Mouse (Mus musculus) small intestine, adult 2 months (tissue): ENCODE data around the gene Rrh. TPM values are rescaled to one million over a fixed set of nuclear protein-coding genes. Genes with fewer than 3 reads are reported as not detected.
"Not testable (repeated sequence)": the region's sequence is repeated elsewhere in the genome, so short reads cannot be mapped to it uniquely, and the experiment has no call there.

ENCODE experiments used
- H3K27ac ChIP-seq: fragments of 200-500 bp; 2 replicates; pipeline ENCODE4 v1.5.1; 2012; ENCODE audit warnings: low read depth, low read length, control low read depth, inconsistent platforms; ENCODE audit not compliant: insufficient read depth
- H3K27me3 ChIP-seq: fragments of 200-500 bp; 2 replicates; pipeline ENCODE4 v1.6.1; 2012; ENCODE audit warnings: mild to moderate bottlenecking, moderate library complexity, low read length, inconsistent platforms; ENCODE audit not compliant: control insufficient read depth, insufficient read depth
- H3K36me3 ChIP-seq: fragments of 200-500 bp; 2 replicates; pipeline ENCODE4 v1.6.1; 2012; ENCODE audit warnings: mild to moderate bottlenecking, low read length, control low read depth, inconsistent platforms; ENCODE audit not compliant: control insufficient read depth, insufficient read depth
- H3K4me1 ChIP-seq: fragments of 200-500 bp; 2 replicates; pipeline ENCODE4 v1.6.1; 2012; ENCODE audit warnings: low read length, inconsistent platforms, mixed read lengths; ENCODE audit not compliant: control insufficient read depth, insufficient read depth, insufficient read length
- H3K4me3 ChIP-seq: fragments of 200-500 bp; 2 replicates; pipeline ENCODE4 v1.5.1; 2012; ENCODE audit warnings: low read depth, mild to moderate bottlenecking, control low read depth, inconsistent platforms, low read length, moderate library complexity
- CTCF ChIP-seq: fragments of 200-500 bp; IDR thresholded peaks from 2 replicates; pipeline ENCODE4 v1.5.1; 2012; ENCODE audit warnings: low read depth, mild to moderate bottlenecking, control low read depth, inconsistent platforms, low read length, moderate library complexity, mixed read lengths; ENCODE audit not compliant: insufficient replicate concordance, insufficient read length; ENCODE audit errors: extremely low read depth
- POLR2A ChIP-seq: fragments of 200-500 bp; IDR thresholded peaks from 2 replicates; pipeline ENCODE4 v1.6.1; 2012; ENCODE audit warnings: low read depth, mild to moderate bottlenecking, control low read depth, inconsistent platforms, low read length, moderate library complexity
- WGBS: fragments of 180-500 bp; shearing (Covaris S2); methylation state at CpG from one replicate; pipeline ENCODE4 v1.1.7; 2018; 5-methylcytosine and 5-hydroxymethylcytosine counted together
- polyA plus RNA-seq: library from polyadenylated mRNA; depleted of rRNA; stranded (reverse); fragments of >200 nt; gene quantifications from 2 replicates; pipeline ENCODE4 v1.2.3, GENCODE M21; 2012; rRNA removed

Rrh gene
- polyA plus RNA-seq, 1 experiment = not detected

DNA sequence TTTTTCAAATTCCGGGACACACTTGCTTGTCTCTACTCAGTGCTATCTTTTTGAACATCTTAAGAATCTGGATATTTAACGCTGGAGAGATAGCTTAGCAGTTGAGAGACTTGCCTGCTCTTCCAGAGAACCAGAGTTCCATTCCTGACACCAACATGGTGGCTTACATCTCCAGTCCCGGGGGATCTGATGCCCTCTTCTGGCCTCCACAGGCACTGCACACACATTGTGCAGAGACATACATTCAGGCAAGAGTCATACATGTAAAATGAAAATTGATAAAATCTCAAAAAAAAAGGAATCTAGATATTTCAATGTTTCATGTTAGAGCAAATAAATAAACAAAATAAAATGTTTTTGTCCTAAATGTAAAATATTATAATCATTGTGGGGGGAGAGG is 39.6 kb downstream of the Rrh start:
- H3K27ac ChIP-seq = no peak overlapping the region
- 87% methylated on average over 3 of the region's 3 CpGs for WGBS
- no peak overlapping the region for H3K4me3 ChIP-seq
- H3K4me1 ChIP-seq = no peaks in the 10 kb centered on the region
- no peak for TF ChIP-seq POLR2A
- TF ChIP-seq CTCF = no peak
- H3K36me3 ChIP-seq = no peaks in the 10 kb centered on the region
- no peaks in the 10 kb centered on the region for H3K27me3 ChIP-seq

DNA sequence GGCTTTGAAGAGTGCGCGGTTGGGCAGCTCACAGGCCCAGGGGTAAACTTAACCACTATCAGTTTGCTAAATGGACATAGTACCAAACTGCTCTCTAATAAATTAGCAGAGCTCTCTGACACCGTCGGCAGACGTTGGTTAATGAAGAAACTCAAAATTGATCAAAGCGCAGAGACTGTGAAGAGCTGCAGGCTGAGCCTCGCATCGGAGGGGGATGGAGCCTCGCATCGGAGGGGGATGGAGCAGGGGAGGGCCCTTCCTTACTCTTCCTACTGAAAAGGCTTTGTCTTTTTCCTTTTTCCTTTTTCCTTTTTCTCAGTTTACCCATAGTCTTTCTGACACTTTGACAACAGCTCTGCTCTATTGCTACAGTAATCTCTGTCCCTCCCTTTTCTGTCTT is 41.0 kb downstream of the Rrh start:
- H3K4me1 ChIP-seq = no peaks in the 10 kb centered on the region
- H3K36me3 ChIP-seq = no peaks in the 10 kb centered on the region
- WGBS = 61% methylated on average over 10 of the region's 10 CpGs
- TF ChIP-seq CTCF (no peak), POLR2A (no peak)
- no peak overlapping the region for H3K27ac ChIP-seq
- H3K4me3 ChIP-seq = no peak overlapping the region
- no peaks in the 10 kb centered on the region for H3K27me3 ChIP-seq

DNA sequence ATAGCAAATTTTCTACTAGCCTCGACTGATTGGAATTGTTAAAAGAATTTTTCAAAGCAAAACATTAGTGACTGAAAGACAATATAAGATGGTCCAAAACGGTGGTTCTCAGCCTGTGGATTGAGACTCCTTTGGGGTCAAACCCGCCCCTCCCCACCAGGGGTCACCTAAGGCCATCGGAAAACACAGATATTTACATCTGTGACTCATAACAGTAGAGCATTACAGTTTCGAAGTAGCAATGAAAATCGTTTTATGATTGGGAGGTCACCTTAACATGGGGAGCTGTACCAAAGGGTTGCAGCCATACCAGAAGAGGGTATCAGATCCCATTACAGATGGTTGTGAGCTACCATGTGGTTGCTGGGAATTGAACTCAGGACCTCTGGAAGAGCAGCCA is 51.2 kb downstream of the Rrh start:
- TF ChIP-seq POLR2A (no peak), CTCF (no peak)
- Histone ChIP-seq H3K27ac (no peak overlapping the region), H3K4me3 (no peak overlapping the region), H3K36me3 (no peaks in the 10 kb centered on the region), H3K4me1 (no peaks in the 10 kb centered on the region), H3K27me3 (no peaks in the 10 kb centered on the region; the same call in 1 of the 2 replicates)
- 68% methylated on average over 6 of the region's 6 CpGs for WGBS

DNA sequence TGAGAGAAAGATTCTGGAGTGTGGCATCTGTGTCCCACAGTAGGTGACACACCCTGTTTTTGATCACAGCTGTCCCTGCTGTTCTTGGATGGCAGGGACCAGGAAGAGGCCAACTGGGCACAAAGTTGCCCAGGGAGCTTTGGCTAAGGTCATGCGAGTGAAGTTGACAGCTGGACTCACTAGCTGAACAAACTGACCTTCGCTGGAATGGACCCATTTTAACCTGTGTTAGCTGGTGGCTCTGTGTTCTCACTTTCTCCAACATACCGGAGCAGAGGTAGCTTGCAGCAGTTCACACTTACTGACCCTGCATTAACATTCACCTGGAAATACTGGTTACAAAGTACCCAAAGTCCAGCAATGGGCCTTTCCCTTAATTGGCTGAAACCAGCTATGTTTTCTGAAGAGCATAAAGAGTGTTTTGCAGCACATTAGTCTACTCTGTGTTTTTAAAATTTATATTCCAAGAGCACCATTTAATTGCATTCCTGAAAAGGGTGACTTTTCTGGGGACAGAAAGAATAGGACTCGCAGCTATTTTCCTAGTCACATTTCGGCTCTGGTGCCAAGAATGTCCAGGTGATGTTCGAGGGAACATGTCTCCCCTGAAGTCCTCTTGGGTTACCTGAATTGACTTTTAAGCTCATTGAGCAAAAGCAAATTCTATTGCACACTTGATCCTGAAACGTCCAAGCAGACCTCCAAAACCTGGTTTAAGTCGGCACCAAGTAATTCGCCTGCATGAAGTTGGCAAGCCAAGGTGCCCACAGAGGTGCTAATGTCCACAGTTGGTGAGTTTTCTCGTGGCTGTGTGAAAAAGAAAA is 55.2 kb downstream of the Rrh start:
- 83% methylated on average over 10 of the region's 10 CpGs for WGBS
- Histone ChIP-seq H3K4me1 (no peaks in the 10 kb centered on the region), H3K36me3 (no peaks in the 10 kb centered on the region), H3K4me3 (no peak overlapping the region), H3K27ac (no peak overlapping the region), H3K27me3 (no peaks in the 10 kb centered on the region; the same call in 1 of the 2 replicates)
- TF ChIP-seq POLR2A (no peak), CTCF (no peak)

DNA sequence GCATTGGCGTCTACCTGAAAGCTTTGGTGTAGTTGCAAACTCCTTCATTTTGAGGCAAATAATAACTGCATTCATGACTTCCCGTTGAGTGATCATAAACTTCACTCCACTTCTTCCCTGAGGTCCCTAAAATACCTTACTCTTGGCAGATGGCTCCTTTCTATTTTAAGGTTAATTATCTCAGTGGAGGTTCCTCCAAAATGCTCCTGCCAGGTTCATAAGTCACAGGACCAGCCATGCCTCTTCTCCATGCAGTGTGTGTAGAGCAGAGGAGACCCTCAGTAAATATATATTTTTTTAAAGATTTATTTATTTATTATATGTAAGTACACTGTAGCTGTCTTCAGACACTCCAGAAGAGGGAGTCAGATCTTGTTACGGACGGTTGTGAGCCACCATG is 56.3 kb downstream of the Rrh start:
- Histone ChIP-seq H3K36me3 (no peaks in the 10 kb centered on the region), H3K27ac (no peak overlapping the region), H3K4me1 (no peaks in the 10 kb centered on the region), H3K4me3 (no peak overlapping the region), H3K27me3 (no peaks in the 10 kb centered on the region; the same call in 1 of the 2 replicates)
- 78% methylated on average over 4 of the region's 4 CpGs for WGBS
- TF ChIP-seq CTCF (no peak), POLR2A (no peak)

DNA sequence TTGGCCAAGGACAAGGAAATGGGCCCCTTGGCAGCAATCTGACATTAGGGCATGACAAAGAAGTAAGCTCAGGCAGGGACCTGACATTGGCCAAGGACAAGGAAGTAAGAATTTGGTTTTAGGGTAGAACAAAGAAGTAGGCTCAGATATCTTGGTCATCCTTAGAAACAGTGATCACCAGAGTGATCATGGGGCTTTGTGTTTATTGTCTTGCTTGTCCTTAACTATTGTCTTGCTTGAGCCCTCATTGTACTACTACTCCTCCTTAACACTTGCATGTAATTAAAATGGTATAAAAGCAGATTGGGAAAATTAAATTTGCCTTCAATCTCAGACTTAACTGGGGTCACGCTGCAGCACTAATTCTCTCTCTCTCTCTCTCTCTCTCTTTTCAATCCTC is 64.8 kb downstream of the Rrh start:
- not testable (repeated sequence) for H3K36me3 ChIP-seq, H3K27me3 ChIP-seq, H3K4me1 ChIP-seq, H3K4me3 ChIP-seq, H3K27ac ChIP-seq
- WGBS = 96% methylated on average over 1 of the region's 1 CpGs

DNA sequence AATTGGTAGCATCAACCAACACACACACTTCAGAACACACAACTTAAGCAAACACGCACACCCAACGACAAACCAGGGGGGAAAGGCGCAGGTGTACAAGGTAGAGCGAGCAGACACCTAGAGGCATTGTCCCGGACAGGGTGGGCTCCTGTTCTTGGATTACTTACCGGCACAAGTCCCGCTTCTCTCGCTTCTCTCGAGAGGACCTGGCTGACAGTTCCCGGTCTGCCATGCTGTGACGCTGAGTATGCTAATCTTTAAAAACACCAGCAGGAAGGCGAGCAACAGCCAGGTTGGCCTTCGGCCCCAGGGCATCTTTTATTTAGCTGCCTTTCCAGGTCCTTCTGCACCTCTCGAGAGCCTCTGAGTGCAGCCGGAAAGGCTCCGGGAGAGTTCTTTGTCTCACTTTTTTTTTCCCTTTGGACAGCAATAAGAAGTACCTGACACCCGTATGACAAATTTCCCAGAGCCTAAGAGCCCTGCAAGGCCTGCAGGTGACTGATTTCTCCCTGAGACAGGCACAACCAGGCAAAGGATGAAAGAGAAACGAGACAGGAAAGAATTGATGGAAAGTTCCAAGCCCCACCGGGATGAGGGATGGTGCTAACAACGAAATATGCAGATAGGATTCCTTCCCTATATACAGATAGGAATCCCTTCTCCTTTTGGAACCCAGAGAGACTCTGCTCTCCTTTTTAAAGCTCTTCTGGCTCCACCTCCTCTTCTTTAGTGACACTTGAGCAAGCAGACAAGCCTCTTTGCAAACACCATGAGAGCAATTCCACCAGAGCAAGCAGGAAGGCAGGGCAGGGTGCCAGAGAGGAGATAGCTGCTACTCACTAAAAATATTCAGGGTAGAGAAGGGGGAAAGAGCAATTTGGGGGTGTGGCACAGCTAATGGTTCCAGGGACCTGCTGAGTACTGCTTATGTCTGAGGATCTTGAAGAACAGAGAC is 67.5 kb downstream of the Rrh start, which contains the start of gene Egf:
TSS of gene Egf (minus strand) at position 667 of the 955 bp plus-strand sequence.
- H3K27ac ChIP-seq = no peak within 1 kb of the TSS
- H3K36me3 ChIP-seq = no peaks in the 10 kb centered on the region
- WGBS = 6% methylated on average over 20 of the region's 20 CpGs
- H3K27me3 ChIP-seq = peaks cover 2% of the 10 kb centered on the region; the same call in 1 of the 2 replicates
- H3K4me1 ChIP-seq = peaks cover 6% of the 10 kb centered on the region; the same call in 1 of the 2 replicates
- TF ChIP-seq CTCF (no peak), POLR2A (no peak)
- H3K4me3 ChIP-seq = peak within 1 kb of the TSS; percentile 39

Other genes with a start within 250 kb of the Rrh start
- 0.77 and 5.5 TPM in 2 replicates for gene Egf, start 67.3 kb downstream of the Rrh start, polyA plus RNA-seq
- gene Lrit3, start 18.6 kb downstream of the Rrh start, polyA plus RNA-seq = 0.20 TPM in 1 of 2 replicates, not detected in the other
- 3.6 and 10.5 TPM in 2 replicates for gene Gar1, start 8.8 kb upstream of the Rrh start, polyA plus RNA-seq
- gene Cfi, start 13.3 kb upstream of the Rrh start, polyA plus RNA-seq = 1.3 and 5.2 TPM in 2 replicates
- gene Pla2g12a, start 56.0 kb upstream of the Rrh start, polyA plus RNA-seq = 32.2 and 36.1 TPM in 2 replicates
- gene Casp6, start 78.8 kb upstream of the Rrh start, polyA plus RNA-seq = 168 and 203 TPM in 2 replicates
- gene Mcub, start 147.6 kb upstream of the Rrh start, polyA plus RNA-seq = 0.96 and 1.7 TPM in 2 replicates
- 34.0 and 53.7 TPM in 2 replicates for gene Sec24b, start 239.0 kb upstream of the Rrh start, polyA plus RNA-seq